Mouse (Mus musculus) megakaryocyte, embryonic 14.5 days (primary cell): ENCODE results near the gene Parg.

Source experiments
- FLI1 ChIP-seq: IDR thresholded peaks from 2 replicates; pipeline ENCODE4 v1.6.1; 2012; ENCODE audit warnings: low read length, inconsistent platforms, mixed read lengths
- GATA1 ChIP-seq: IDR thresholded peaks from 3 replicates; pipeline ENCODE4 v1.6.1; 2012; ENCODE audit warnings: mixed read lengths, low read length, inconsistent platforms, borderline replicate concordance

- no peak for TF ChIP-seq GATA1
- no peak for TF ChIP-seq FLI1
Observed at GRCm38 (mm10) chr14:32304921-32305320, 103.2 kb downstream of the Parg start.
